Mouse (Mus musculus): Measurements from ENCODE around the gene Pwwp2b. TPM values are rescaled to one million over a fixed set of nuclear protein-coding genes. Genes with fewer than 3 reads are reported as not detected.

Gene Pwwp2b
- polyA plus RNA-seq, 1 experiment from 2014 or later = 5.0 TPM

DNA sequence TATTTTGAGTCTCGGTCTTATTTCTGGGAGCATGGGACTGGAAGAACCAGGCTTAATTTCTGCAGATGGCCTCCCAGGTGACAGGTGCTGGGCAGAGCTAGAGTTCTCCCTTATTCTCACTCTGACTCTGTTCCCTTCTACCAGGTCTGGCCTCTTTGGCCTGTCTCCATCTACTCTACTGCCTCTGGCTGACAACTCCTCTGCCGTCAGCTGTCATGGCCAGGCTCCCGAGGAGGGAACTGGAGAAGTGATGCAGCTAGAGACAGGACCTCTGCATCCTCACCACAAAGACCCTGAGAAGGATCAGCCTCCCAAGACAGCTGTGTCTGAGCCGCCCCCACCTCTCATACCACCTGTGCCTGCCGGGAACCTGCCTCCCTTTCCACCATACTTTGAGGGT is 6.3 kb downstream of the Pwwp2b start:
- Histone ChIP-seq H3K27me3 (ENCODE audit: control insufficient read depth, insufficient read depth, low read length) (no peaks in the 10 kb centered on the region), H3K27ac (replicated peaks; ENCODE audit: low read depth, low read length) (no peak overlapping the region), H3K9me3 (replicated peaks; ENCODE audit: control insufficient read depth, low read length) (no peaks in the 10 kb centered on the region), H3K4me3 (ENCODE audit: low read depth, low read length) (no peak overlapping the region), H3K4me1 (ENCODE audit: control insufficient read depth, insufficient read depth, low read length) (no peaks in the 10 kb centered on the region), H3K36me3 (replicated peaks; ENCODE audit: control insufficient read depth, insufficient read depth, low read depth, low read length) (no peaks in the 10 kb centered on the region; the same call in 1 of the 2 replicates), H3K4me2 (ENCODE audit: low read depth, low read length) (no peak overlapping the region), H3K9ac (replicated peaks; ENCODE audit: low read length) (no peak overlapping the region)
- DNase-seq (ENCODE audit: low spot score) (no peak), ATAC-seq (replicated peaks; ENCODE audit: insufficient number of reproducible peaks, low FRiP score, low TSS enrichment, low read depth) (no peak)
- WGBS = 85% methylated on average over 5 of the region's 5 CpGs

DNA sequence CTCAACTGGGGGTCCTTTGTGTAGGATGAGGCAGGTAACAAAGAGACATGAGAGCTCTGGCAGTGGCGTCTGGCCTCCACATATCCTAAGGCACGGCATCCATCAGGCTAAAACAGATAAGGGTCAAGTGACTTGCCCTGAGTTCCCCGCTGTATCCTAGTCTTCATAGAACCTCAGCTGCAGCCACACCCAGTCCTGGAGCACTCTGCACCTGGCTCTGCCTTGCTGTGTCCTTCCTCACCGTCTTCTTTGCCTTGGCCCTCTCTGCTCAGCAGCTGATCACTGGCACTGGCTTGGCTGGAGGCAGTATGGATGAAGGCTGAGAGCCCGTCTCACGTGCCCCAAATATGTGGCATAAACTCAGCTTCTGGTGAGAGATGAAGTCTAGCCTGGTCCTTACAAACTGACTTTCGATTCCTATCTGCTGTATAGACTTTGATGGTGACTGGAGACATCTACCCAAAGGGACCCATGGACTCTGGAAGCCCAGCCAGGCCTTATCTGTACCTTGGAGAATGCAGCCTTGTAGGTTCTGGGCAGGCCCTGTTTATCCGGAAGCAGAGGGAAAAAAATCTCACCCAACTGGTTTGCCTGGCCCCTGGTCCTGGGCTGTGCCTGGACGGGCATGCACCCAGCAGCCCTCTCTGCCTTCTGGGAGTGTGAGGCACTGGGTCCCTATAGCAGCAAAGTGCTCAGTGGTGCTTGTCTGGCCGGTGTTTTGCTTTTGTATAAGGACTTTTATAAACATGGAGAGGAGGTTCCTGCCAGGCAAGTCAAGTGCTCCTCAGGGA is 9.7 kb downstream of the Pwwp2b start:
- ATAC-seq (replicated peaks; ENCODE audit: insufficient number of reproducible peaks, low FRiP score, low TSS enrichment, low read depth) = no peak
- H3K36me3 ChIP-seq (replicated peaks; ENCODE audit: control insufficient read depth, insufficient read depth, low read depth, low read length) = no peaks in the 10 kb centered on the region; the same call in 1 of the 2 replicates
- H3K9me3 ChIP-seq (replicated peaks; ENCODE audit: control insufficient read depth, low read length) = no peaks in the 10 kb centered on the region
- H3K4me1 ChIP-seq (ENCODE audit: control insufficient read depth, insufficient read depth, low read length) = no peaks in the 10 kb centered on the region
- DNase-seq (ENCODE audit: low spot score) = peak; percentile 41
- H3K4me2 ChIP-seq (ENCODE audit: low read depth, low read length) = no peak overlapping the region
- H3K9ac ChIP-seq (replicated peaks; ENCODE audit: low read length) = no peak overlapping the region
- no peaks in the 10 kb centered on the region for H3K27me3 ChIP-seq (ENCODE audit: control insufficient read depth, insufficient read depth, low read length)
- H3K4me3 ChIP-seq (ENCODE audit: low read depth, low read length) = no peak overlapping the region
- 70% methylated on average over 10 of the region's 10 CpGs for WGBS
- H3K27ac ChIP-seq (replicated peaks; ENCODE audit: low read depth, low read length) = no peak overlapping the region

DNA sequence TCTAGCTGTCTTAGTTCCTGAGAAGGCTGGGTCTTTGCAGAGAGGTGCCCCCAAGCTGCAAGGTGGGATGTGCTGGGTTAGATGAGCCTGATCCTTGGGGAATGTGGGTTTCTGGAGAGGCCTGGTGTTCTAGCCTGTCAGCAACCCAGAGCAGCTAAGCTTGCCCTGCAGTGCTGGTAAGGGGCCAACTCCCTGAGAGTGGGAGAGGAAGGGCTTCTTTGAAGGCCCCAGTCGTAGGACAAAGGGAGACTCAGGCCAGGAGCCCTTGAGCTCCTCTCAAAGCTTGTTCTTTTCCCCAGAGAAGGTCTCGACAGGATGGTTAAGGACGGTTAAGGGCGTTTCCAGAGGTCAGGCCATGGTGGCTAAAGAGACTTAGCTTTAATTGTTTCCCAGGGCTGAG is 16.1 kb downstream of the Pwwp2b start:
- Histone ChIP-seq H3K27me3 (ENCODE audit: control insufficient read depth, insufficient read depth, low read length) (no peaks in the 10 kb centered on the region), H3K4me2 (ENCODE audit: low read depth, low read length) (no peak overlapping the region), H3K9ac (replicated peaks; ENCODE audit: low read length) (0 out of 2 replicates have a peak overlapping the region, but pooled peaks have one; percentile 7), H3K36me3 (replicated peaks; ENCODE audit: control insufficient read depth, insufficient read depth, low read depth, low read length) (no peaks in the 10 kb centered on the region), H3K27ac (replicated peaks; ENCODE audit: low read depth, low read length) (no peak overlapping the region), H3K4me1 (ENCODE audit: control insufficient read depth, insufficient read depth, low read length) (no peaks in the 10 kb centered on the region), H3K9me3 (replicated peaks; ENCODE audit: control insufficient read depth, low read length) (no peaks in the 10 kb centered on the region), H3K4me3 (ENCODE audit: low read depth, low read length) (no peak overlapping the region)
- 26% methylated on average over 4 of the region's 4 CpGs for WGBS
- ATAC-seq (replicated peaks; ENCODE audit: insufficient number of reproducible peaks, low FRiP score, low TSS enrichment, low read depth) = no peak
- DNase-seq (ENCODE audit: low spot score) = no peak

DNA sequence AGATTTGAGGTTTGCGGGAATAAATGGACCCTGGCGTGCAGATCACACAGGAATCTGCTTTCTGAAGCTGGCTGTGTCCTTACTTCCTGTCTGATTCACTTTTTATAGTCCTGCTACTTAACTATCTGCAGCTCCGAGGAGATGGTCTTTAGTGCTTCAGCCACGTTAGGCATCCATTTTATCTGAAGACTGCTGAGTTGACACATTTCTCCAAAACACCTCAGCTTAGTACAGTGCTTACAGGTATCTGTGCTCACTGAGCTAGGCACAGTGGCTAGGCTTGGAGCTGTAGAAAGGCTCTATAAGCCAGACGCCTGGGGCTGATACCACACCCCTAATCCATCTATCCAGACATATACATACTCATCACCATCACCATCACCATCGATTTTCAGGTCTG is 17.4 kb downstream of the Pwwp2b start:
- no peak overlapping the region for H3K4me3 ChIP-seq (ENCODE audit: low read depth, low read length)

DNA sequence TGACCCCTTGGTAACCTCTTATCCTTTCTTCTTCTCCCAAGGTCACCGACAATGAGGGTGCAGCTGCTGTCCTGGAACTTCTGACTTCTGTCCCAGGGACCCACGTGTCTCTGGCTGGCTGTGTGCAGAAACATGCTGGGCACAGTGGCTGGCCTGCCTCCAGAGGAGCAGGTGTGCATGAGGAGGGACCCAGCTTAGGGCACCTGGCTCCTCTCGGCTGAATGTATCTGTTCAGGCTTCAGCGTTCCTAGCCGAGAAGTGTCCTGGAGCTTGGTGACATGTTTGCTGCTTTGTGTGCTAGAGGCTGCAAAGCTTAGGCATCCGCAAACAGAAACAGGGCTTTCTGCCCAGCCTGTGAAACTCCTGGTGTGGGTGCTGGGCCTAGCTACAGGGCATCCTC is 18.1 kb downstream of the Pwwp2b start:
- DNase-seq (ENCODE audit: low spot score) = no peak
- WGBS = 82% methylated on average over 6 of the region's 6 CpGs
- no peak overlapping the region for H3K27ac ChIP-seq (replicated peaks; ENCODE audit: low read depth, low read length)
- no peak overlapping the region for H3K4me2 ChIP-seq (ENCODE audit: low read depth, low read length)
- H3K4me1 ChIP-seq (ENCODE audit: control insufficient read depth, insufficient read depth, low read length) = no peaks in the 10 kb centered on the region
- no peak overlapping the region for H3K9ac ChIP-seq (replicated peaks; ENCODE audit: low read length)
- no peaks in the 10 kb centered on the region for H3K9me3 ChIP-seq (replicated peaks; ENCODE audit: control insufficient read depth, low read length)
- H3K4me3 ChIP-seq (ENCODE audit: low read depth, low read length) = no peak overlapping the region
- H3K27me3 ChIP-seq (ENCODE audit: control insufficient read depth, insufficient read depth, low read length) = no peaks in the 10 kb centered on the region
- ATAC-seq (replicated peaks; ENCODE audit: insufficient number of reproducible peaks, low FRiP score, low TSS enrichment, low read depth) = no peak
- no peaks in the 10 kb centered on the region for H3K36me3 ChIP-seq (replicated peaks; ENCODE audit: control insufficient read depth, insufficient read depth, low read depth, low read length)

More for the DNA sequence above, 17.4 kb downstream of the Pwwp2b start:
- Histone ChIP-seq H3K4me2 (ENCODE audit: low read depth, low read length) (no peak overlapping the region), H3K9me3 (replicated peaks; ENCODE audit: control insufficient read depth, low read length) (no peaks in the 10 kb centered on the region), H3K36me3 (replicated peaks; ENCODE audit: control insufficient read depth, insufficient read depth, low read depth, low read length) (no peaks in the 10 kb centered on the region), H3K4me1 (ENCODE audit: control insufficient read depth, insufficient read depth, low read length) (no peaks in the 10 kb centered on the region), H3K9ac (replicated peaks; ENCODE audit: low read length) (no peak overlapping the region), H3K27ac (replicated peaks; ENCODE audit: low read depth, low read length) (no peak overlapping the region), H3K27me3 (ENCODE audit: control insufficient read depth, insufficient read depth, low read length) (no peaks in the 10 kb centered on the region)
- ATAC-seq (replicated peaks; ENCODE audit: insufficient number of reproducible peaks, low FRiP score, low TSS enrichment, low read depth) (no peak), DNase-seq (ENCODE audit: low spot score) (no peak)
- WGBS = 74% methylated on average over 6 of the region's 6 CpGs

DNA sequence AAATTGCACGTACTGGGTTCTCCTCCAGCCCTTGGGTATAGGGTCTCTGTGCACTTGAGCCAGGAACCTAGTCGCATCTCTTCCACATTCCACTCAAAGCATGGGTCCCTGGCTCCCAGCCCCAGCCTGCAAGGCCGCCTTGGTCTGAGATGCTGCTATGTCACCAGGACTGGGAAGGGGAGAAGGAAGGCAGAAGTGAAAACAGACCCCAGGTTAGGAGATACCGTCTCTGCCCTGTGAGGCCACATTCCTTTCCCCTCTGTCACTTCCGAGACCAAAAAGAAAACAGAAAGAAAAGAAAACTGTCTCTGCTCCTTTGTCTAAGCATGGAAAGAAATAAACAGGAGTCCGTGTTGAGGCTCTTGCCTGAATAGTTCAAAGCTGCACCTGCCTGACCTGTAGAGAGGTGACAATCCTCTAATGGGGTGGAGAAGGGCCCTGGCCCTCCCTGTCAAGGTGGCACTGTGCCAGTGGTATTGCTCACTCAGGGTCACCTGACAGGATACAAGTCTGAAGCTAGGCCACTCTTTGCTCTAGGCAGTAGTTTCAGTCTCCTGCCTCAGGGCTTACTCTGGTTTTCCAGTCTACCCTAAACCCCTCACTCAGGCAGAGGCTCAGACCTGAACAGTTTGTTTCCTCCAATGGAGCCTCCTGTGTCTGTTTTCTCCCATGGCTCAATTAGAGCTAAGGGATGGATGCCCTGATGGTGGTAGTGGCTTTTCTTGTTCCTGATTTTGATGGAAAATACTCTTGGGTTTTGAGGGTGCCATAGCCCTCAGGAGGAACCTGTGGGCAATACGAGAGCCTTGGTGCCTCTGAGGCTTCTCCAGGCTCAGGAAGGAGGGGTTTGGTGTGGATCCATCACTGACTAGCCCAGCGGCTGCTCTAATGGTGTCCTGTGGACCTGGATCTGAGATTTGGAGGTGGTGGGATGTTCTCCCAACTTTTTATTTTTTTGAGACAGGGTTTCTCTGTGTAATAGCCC is 18.9 kb downstream of the Pwwp2b start:
- H3K4me1 ChIP-seq (ENCODE audit: control insufficient read depth, insufficient read depth, low read length) = no peaks in the 10 kb centered on the region
- H3K27me3 ChIP-seq (ENCODE audit: control insufficient read depth, insufficient read depth, low read length) = no peaks in the 10 kb centered on the region
- no peaks in the 10 kb centered on the region for H3K9me3 ChIP-seq (replicated peaks; ENCODE audit: control insufficient read depth, low read length)
- ATAC-seq (replicated peaks; ENCODE audit: insufficient number of reproducible peaks, low FRiP score, low TSS enrichment, low read depth) (no peak), DNase-seq (ENCODE audit: low spot score) (no peak)
- H3K4me2 ChIP-seq (ENCODE audit: low read depth, low read length) = no peak overlapping the region
- H3K4me3 ChIP-seq (ENCODE audit: low read depth, low read length) = no peak overlapping the region
- H3K9ac ChIP-seq (replicated peaks; ENCODE audit: low read length) = no peak overlapping the region
- no peak overlapping the region for H3K27ac ChIP-seq (replicated peaks; ENCODE audit: low read depth, low read length)
- 61% methylated on average over 8 of the region's 8 CpGs for WGBS
- H3K36me3 ChIP-seq (replicated peaks; ENCODE audit: control insufficient read depth, insufficient read depth, low read depth, low read length) = no peaks in the 10 kb centered on the region

DNA sequence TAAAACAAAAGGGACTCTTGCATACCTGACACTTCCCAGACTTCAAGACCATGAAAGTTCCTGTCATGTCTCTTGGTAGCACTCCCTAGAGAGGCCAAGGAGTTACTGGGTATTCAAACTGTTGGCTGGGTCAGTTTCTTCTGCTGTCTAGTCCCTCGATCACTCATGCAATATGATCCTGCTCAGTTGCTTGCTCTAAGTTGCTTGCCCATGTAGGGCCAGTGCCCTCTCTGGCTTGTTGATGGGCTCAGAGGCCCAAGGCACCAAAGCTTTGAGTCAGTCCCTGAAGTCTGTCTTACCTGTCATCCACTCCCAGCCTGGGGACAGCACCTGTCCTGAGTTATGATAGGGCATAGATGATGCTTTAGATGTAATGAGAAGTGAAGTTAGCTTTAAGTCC is 22.5 kb downstream of the Pwwp2b start:
- ATAC-seq (replicated peaks; ENCODE audit: insufficient number of reproducible peaks, low FRiP score, low TSS enrichment, low read depth) = no peak
- Histone ChIP-seq H3K4me2 (ENCODE audit: low read depth, low read length) (no peak overlapping the region), H3K9me3 (replicated peaks; ENCODE audit: control insufficient read depth, low read length) (no peaks in the 10 kb centered on the region), H3K4me3 (ENCODE audit: low read depth, low read length) (no peak overlapping the region), H3K27ac (replicated peaks; ENCODE audit: low read depth, low read length) (no peak overlapping the region), H3K9ac (replicated peaks; ENCODE audit: low read length) (no peak overlapping the region), H3K4me1 (ENCODE audit: control insufficient read depth, insufficient read depth, low read length) (peaks cover 4% of the 10 kb centered on the region), H3K27me3 (ENCODE audit: control insufficient read depth, insufficient read depth, low read length) (no peaks in the 10 kb centered on the region), H3K36me3 (replicated peaks; ENCODE audit: control insufficient read depth, insufficient read depth, low read depth, low read length) (no peaks in the 10 kb centered on the region)
- 70% methylated on average over 1 of the region's 1 CpGs for WGBS
- no peak for DNase-seq (ENCODE audit: low spot score)

DNA sequence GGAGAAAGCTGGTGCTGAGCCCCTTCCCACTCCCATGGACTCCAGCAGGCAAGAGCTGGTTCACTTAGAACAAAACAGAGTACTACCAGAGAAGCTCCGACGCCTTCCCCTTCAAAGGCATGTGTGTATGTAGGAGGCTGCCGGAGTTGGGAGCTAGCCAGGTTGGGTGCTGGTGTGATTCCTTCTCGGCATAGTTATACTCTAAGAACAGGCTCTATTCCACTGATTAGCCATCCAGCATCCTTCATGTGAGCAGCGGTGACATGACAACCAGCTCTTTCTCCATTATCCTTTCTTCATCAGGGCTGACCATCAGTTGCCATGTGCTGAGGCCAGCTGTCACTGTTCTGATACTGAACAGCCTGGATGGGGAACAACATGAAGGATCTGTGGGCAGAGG is 23.6 kb downstream of the Pwwp2b start:
- Histone ChIP-seq H3K4me2 (ENCODE audit: low read depth, low read length) (no peak overlapping the region), H3K9ac (replicated peaks; ENCODE audit: low read length) (no peak overlapping the region), H3K27me3 (ENCODE audit: control insufficient read depth, insufficient read depth, low read length) (no peaks in the 10 kb centered on the region), H3K4me1 (ENCODE audit: control insufficient read depth, insufficient read depth, low read length) (peaks cover 4% of the 10 kb centered on the region), H3K27ac (replicated peaks; ENCODE audit: low read depth, low read length) (no peak overlapping the region), H3K36me3 (replicated peaks; ENCODE audit: control insufficient read depth, insufficient read depth, low read depth, low read length) (no peaks in the 10 kb centered on the region), H3K4me3 (ENCODE audit: low read depth, low read length) (no peak overlapping the region), H3K9me3 (replicated peaks; ENCODE audit: control insufficient read depth, low read length) (no peaks in the 10 kb centered on the region)
- ATAC-seq (replicated peaks; ENCODE audit: insufficient number of reproducible peaks, low FRiP score, low TSS enrichment, low read depth) (no peak), DNase-seq (ENCODE audit: low spot score) (no peak)
- 90% methylated on average over 5 of the region's 5 CpGs for WGBS

Data from embryonic facial prominence, embryonic 11.5 days (tissue).